31 mouse cellular contexts compared by ENCODE assay signal in genomic region chr13:65262086-65262485, GRCm38 (mm10). TPM values are rescaled to one million over a fixed set of nuclear protein-coding genes. Genes with fewer than 3 reads are reported as not detected.
"Had no signal": no experiment of that assay in that cellular context is flagged by ENCODE, and none has a peak within 500 bp of the region (broad histone marks: within the 10 kb centered on the region; RNA-seq: fewer than 3 reads in every experiment).

No protein-coding gene starts in this region.

- H3K4me1 ChIP-seq: embryonic facial prominence, embryonic 10.5 days; embryonic facial prominence, embryonic 12.5 days; embryonic facial prominence, embryonic 13.5 days; embryonic facial prominence, embryonic 15.5 days; forebrain, embryonic 12.5 days; forebrain, embryonic 13.5 days; forebrain, embryonic 15.5 days had no signal

- H3K27me3 ChIP-seq: embryonic facial prominence, embryonic 15.5 days; forebrain, embryonic 13.5 days; forebrain, embryonic 15.5 days had no signal

- H3K4me3 ChIP-seq: embryonic facial prominence, embryonic 10.5 days; embryonic facial prominence, embryonic 12.5 days; embryonic facial prominence, embryonic 13.5 days; embryonic facial prominence, embryonic 15.5 days; erythroblast, embryonic 14.5 days; forebrain, embryonic 10.5 days; forebrain, embryonic 12.5 days; forebrain, embryonic 13.5 days; forebrain, embryonic 15.5 days; gastrocnemius, adult 2 months; heart, adult 2 months had no signal

- ATAC-seq: forebrain, embryonic 13.5 days; forebrain, embryonic 14.5 days; forebrain, embryonic 15.5 days; forebrain, embryonic 16.5 days; forebrain, postnatal 0 days had no signal

- H3K27ac ChIP-seq: embryonic facial prominence, embryonic 10.5 days; embryonic facial prominence, embryonic 12.5 days; embryonic facial prominence, embryonic 13.5 days; embryonic facial prominence, embryonic 15.5 days; forebrain, embryonic 10.5 days; forebrain, embryonic 12.5 days; forebrain, embryonic 13.5 days; forebrain, embryonic 15.5 days; gastrocnemius, adult 2 months; heart, adult 2 months had no signal

- H3K9ac ChIP-seq: embryonic facial prominence, embryonic 12.5 days; embryonic facial prominence, embryonic 13.5 days; embryonic facial prominence, embryonic 15.5 days; forebrain, embryonic 12.5 days; forebrain, embryonic 13.5 days; forebrain, embryonic 15.5 days; forebrain, postnatal 0 days had no signal

- H3K4me2 ChIP-seq: embryonic facial prominence, embryonic 12.5 days; embryonic facial prominence, embryonic 13.5 days; embryonic facial prominence, embryonic 15.5 days; forebrain, embryonic 12.5 days; forebrain, embryonic 13.5 days; forebrain, embryonic 15.5 days had no signal

- DNase-seq: cerebellum, adult 8-10 months; cerebellum, adult 9-10 months; cerebellum, adult 9-11 months; cerebellum, postnatal 10 days; cerebellum, postnatal 14 days; cerebellum, postnatal 25 days; cerebellum, postnatal 36 days; embryo, embryonic 11 days; forebrain, postnatal 0 days; gastrocnemius, adult 2 months; gastrocnemius, postnatal 10 days; gastrocnemius, postnatal 14 days; gastrocnemius, postnatal 25 days; gastrocnemius, postnatal 36 days; heart, adult 18-20 months; heart, adult 2 months had no signal

RNA-seq across cellular contexts. Expression of gene Gm10775, which starts 2.7 kb away (rescaled TPM):
- polyA plus RNA-seq: embryonic facial prominence, embryonic 10.5 days; embryonic facial prominence, embryonic 11.5 days; embryonic facial prominence, embryonic 12.5 days; embryonic facial prominence, embryonic 13.5 days; embryonic facial prominence, embryonic 14.5 days; embryonic facial prominence, embryonic 15.5 days; erythroblast, embryonic 14.5 days; forebrain, embryonic 10.5 days; forebrain, embryonic 11.5 days; forebrain, embryonic 12.5 days; forebrain, embryonic 13.5 days; forebrain, embryonic 15.5 days; forebrain, embryonic 16.5 days; gonadal fat pad, adult 2 months; heart, adult 2 months had no signal

RNA-seq across cellular contexts. Expression of gene Nlrp4f, which starts 56.3 kb away (rescaled TPM):
- polyA plus RNA-seq: embryonic facial prominence, embryonic 10.5 days; embryonic facial prominence, embryonic 11.5 days; embryonic facial prominence, embryonic 12.5 days; embryonic facial prominence, embryonic 14.5 days; embryonic facial prominence, embryonic 15.5 days; erythroblast, embryonic 14.5 days; forebrain, embryonic 10.5 days; forebrain, embryonic 11.5 days; forebrain, embryonic 12.5 days; forebrain, embryonic 13.5 days; forebrain, embryonic 14.5 days; forebrain, embryonic 16.5 days; heart, adult 2 months had no signal
